Mouse (Mus musculus) c-Kit-negative CD71-positive TER-119-positive erythroid progenitor cells, embryonic 14.5 days (primary cell): Measurements from ENCODE around the gene Tor1a.
"Not testable (repeated sequence)": the region's sequence is repeated elsewhere in the genome, so short reads cannot be mapped to it uniquely, and the experiment has no call there.

Experiments used
- DNase-seq: peaks from one replicate; pipeline ENCODE4 v3.0.0-alpha.2; 2013; ENCODE audit warnings: low read depth, low spot score

The Tor1a gene

GRCm38 (mm10) chr2:30918780-30919329 is 48.9 kb downstream of the Tor1a start:
- DNase-seq: no peak

DNA sequence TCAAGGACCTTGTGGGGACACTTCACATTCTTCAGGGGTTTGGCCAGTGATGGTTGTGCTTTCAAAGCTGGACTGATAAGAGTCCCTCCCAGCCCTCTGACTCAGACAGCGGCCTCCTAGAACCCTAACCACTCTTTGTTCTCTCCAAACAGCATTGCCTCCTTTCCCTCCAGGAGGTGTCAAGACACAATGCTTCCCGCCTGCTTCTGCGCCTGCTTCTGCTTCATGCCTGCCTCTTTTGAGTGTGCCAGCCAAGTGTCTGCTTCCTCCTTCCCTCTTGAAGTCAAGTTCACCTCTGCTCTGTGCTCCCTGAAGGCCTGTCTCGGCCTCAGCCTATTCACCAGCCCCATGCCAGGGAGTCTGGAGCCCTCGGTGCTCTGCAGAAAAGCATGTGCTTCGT is 49.6 kb downstream of the Tor1a start:
- no peak for DNase-seq

DNA sequence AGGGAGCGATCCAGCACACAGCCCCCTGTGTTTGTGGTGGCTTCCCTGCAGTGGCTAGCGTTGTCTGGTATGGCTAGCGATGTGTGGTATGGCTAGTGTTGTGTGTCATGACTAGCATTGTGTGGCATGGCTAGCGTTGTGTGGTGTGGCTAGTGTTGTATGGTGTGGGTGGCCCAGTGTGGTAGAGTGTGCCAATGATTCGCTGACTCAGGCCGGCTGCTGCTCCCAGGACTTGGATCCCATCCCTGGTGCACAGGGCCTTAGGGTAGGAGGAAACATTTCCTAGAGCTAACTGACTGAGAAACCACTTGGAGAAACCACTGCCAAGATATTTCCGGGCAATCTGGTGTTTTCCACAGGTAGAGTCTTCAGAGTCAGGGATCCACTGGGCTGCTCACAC is 50.1 kb downstream of the Tor1a start:
- no peak for DNase-seq

DNA sequence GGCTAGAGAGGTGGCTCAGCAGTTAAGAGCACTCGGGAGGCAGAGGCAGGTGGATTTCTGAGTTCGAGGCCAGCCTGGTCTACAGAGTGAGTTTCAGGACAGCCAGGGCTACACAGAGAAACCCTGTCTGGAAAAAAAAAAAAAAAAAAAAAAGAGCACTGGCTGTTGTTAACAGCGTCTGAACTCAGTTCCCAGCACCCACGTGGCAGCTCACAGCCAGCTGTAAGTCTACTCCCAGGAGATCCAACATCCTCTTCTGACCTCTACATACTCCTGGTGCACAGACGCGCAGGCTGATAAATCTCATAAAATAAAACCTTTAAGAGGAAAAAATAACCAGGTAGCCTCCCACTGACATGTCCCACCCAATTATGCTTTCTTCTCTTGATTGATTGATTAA is 51.8 kb downstream of the Tor1a start:
- DNase-seq: not testable (repeated sequence)

GRCm38 (mm10) chr2:30915376-30915775 is 52.4 kb downstream of the Tor1a start:
- DNase-seq: no peak

GRCm38 (mm10) chr2:30914836-30915235 is 52.9 kb downstream of the Tor1a start:
- DNase-seq: no peak

DNA sequence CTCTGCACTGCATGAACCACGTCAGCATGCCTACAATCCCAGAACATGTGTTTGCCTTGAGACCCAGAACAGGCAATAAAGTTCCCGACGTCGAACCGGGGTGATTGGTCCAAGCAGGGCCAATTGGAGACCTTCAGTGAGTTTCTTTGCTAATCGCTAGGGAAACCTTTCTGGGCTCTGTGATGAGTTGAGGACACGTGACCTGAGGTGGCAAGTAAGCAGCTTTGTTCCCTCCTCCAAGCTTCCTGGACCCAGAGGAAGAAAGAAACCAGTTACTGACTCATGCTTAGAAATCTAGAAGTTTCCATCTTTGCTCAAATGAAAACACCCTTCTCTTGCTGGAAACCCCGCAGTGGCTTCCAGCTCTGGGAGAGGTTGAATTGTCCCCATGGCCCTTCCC is 54.7 kb downstream of the Tor1a start:
- DNase-seq: no peak

DNA sequence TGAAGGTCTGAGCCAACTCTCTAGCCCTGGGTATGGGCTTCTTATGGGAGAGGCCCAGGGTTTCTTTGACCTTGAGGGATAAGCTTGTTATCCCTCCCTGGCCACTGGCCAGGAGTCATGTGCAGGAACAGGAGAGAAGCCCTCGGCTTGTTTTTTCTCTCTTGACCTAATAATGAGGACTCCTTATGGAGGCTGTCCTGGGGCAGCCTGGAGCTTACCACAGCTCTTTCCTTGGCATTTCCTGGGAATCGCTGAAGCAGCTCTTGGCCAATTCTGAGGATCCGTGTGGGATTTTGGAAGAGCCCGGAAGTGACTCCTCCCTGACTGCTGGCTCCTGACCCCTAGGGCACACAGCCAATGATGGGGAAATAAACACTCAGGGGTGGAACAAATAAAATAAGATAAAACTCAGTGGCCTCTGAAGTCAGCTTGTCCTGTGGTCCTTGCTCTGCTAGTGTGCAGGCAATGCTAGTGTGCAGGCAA is 55.4 kb downstream of the Tor1a start:
- DNase-seq: no peak
